Mouse (Mus musculus) gonadal fat pad, adult 2 months (tissue): ENCODE results near the gene Krtap6-1. TPM values are rescaled to one million over a fixed set of nuclear protein-coding genes. Genes with fewer than 3 reads are reported as not detected.
"Not testable (repeated sequence)": the region's sequence is repeated elsewhere in the genome, so short reads cannot be mapped to it uniquely, and the experiment has no call there.

Source experiments
- DNase-seq: peaks from one replicate; pipeline ENCODE4 v3.0.0-alpha.2; 2012; ENCODE audit warnings: low read depth
- polyA plus RNA-seq: library from polyadenylated mRNA; depleted of rRNA; stranded (reverse); fragments of >200 nt; gene quantifications from 2 replicates; pipeline ENCODE4 v1.2.3, GENCODE M21; 2012; rRNA removed

The Krtap6-1 gene
- polyA plus RNA-seq = not detected in 2 replicates

GRCm38 (mm10) chr16:89031399-89031798 is at the start of gene Krtap6-1:
TSS of gene Krtap6-1 (plus strand) at chr16:89031699.
- not testable (repeated sequence) for DNase-seq

- no peak for DNase-seq
Measured at GRCm38 (mm10) chr16:89010659-89011058, 20.8 kb upstream of the Krtap6-1 start, which contains the start of gene Krtap22-2. TSS of gene Krtap22-2 (minus strand) at chr16:89010759.

- DNase-seq = no peak
Measured at GRCm38 (mm10) chr16:89013973-89014372, 17.5 kb upstream of the Krtap6-1 start.

- DNase-seq = not testable (repeated sequence)
Measured at GRCm38 (mm10) chr16:89014984-89015383, 16.5 kb upstream of the Krtap6-1 start, which contains the start of gene Gm10229. TSS of gene Gm10229 (plus strand) at chr16:89015284.

DNA sequence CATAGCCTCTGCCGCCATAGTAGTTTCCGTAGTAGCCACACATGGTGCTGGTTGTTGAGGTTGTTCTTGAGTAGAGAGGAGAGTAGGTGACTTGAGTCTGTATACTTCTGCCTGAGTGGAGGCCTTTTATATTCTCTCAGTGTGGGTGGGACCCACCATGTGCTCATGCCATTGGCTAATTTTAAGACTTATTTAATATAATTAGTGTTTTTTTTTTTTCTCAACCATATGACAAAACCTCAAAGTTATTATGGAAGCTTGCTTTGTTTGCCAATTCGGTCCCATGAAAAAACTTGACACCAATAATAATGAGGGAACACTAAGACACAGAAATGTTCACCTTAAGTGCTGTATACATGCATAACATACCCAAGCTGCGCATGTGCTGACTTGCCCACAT is 9.9 kb downstream of the Krtap6-1 start, which contains the start of gene Gm10228:
Gm10228 (minus strand) TSS at position 101 of the 400 bp plus-strand sequence.
- DNase-seq = not testable (repeated sequence)

DNA sequence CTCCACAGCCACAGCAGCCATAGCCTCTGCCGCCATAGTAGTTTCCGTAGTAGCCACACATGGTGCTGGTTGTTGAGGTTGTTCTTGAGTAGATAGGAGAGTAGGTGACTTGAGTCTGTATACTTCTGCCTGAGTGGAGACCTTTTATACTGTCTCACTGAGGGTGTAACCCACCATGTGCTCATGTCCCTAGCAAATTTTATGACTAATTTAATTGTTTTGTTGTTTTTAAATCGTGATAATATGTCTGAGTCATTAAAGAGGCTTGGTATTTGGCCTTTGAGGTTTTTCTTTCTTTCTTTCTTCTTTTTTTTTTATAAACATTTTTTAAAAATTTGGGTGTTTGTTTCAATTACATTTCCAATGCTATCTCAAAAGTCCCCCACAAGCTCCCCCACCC is 16.3 kb downstream of the Krtap6-1 start, which contains the start of gene Krtap6-5:
Krtap6-5 (minus strand) TSS at position 101 of the 400 bp plus-strand sequence.
- no peak for DNase-seq

GRCm38 (mm10) chr16:89063902-89064301 is 32.4 kb downstream of the Krtap6-1 start, which contains the start of gene 1110025L11Rik:
TSS of gene 1110025L11Rik (minus strand) at chr16:89064002.
- not testable (repeated sequence) for DNase-seq

GRCm38 (mm10) chr16:89071041-89071440 is 39.5 kb downstream of the Krtap6-1 start:
- not testable (repeated sequence) for DNase-seq

Other genes with a start within 250 kb of the Krtap6-1 start
- not detected in 2 replicates for gene Gm20741, start 219.5 kb upstream of the Krtap6-1 start, polyA plus RNA-seq
- not detected in 2 replicates for gene Krtap15, start 211.5 kb upstream of the Krtap6-1 start, polyA plus RNA-seq
- gene Krtap14, start 205.6 kb upstream of the Krtap6-1 start, polyA plus RNA-seq = not detected in 2 replicates
- gene Krtap19-1, start 162.3 kb upstream of the Krtap6-1 start, polyA plus RNA-seq = not detected in 2 replicates
- gene Krtap19-2, start 157.4 kb upstream of the Krtap6-1 start, polyA plus RNA-seq = not detected in 2 replicates
- gene Krtap19-3, start 153.7 kb upstream of the Krtap6-1 start, polyA plus RNA-seq = not detected in 2 replicates
- gene Krtap19-4, start 146.6 kb upstream of the Krtap6-1 start, polyA plus RNA-seq = not detected in 2 replicates
- gene Krtap19-5, start 135.2 kb upstream of the Krtap6-1 start, polyA plus RNA-seq = not detected in 2 replicates
- not detected in 2 replicates for gene Krtap19-9b, start 99.4 kb upstream of the Krtap6-1 start, polyA plus RNA-seq
- gene Krtap16-3, start 68.8 kb upstream of the Krtap6-1 start, polyA plus RNA-seq = not detected in 2 replicates
- not detected in 2 replicates for gene Krtap22-2, start 20.9 kb upstream of the Krtap6-1 start, polyA plus RNA-seq
- gene Gm10229, start 16.4 kb upstream of the Krtap6-1 start, polyA plus RNA-seq = not detected in 2 replicates
- gene Gm10228, start 9.8 kb downstream of the Krtap6-1 start, polyA plus RNA-seq = not detected in 2 replicates
- gene Krtap6-5, start 16.2 kb downstream of the Krtap6-1 start, polyA plus RNA-seq = not detected in 2 replicates
- gene 1110025L11Rik, start 32.3 kb downstream of the Krtap6-1 start, polyA plus RNA-seq = not detected in 2 replicates
- not detected in 2 replicates for gene Krtap6-3, start 52.3 kb downstream of the Krtap6-1 start, polyA plus RNA-seq
- gene Gm6358, start 109.2 kb downstream of the Krtap6-1 start, polyA plus RNA-seq = not detected in 2 replicates
- not detected in 2 replicates for gene Gm10061, start 119.4 kb downstream of the Krtap6-1 start, polyA plus RNA-seq
- not detected in 2 replicates for gene Gm9789, start 126.3 kb downstream of the Krtap6-1 start, polyA plus RNA-seq
- gene Gm7735, start 137.8 kb downstream of the Krtap6-1 start, polyA plus RNA-seq = not detected in 2 replicates
- gene 1110057P08Rik, start 143.0 kb downstream of the Krtap6-1 start, polyA plus RNA-seq = not detected in 2 replicates
- gene Krtap20-2, start 174.2 kb downstream of the Krtap6-1 start, polyA plus RNA-seq = not detected in 2 replicates